Mouse (Mus musculus) neural tube, embryonic 14.5 days (tissue): Measurements from ENCODE around the gene Spint2. TPM values are rescaled to one million over a fixed set of nuclear protein-coding genes. Genes with fewer than 3 reads are reported as not detected.

Experiments
- ATAC-seq: fragments of 200-750 bp; cut with Nextera tagmentation; 2 replicates; pipeline ENCODE4 v1.8.0; 2017; ENCODE audit warnings: low read depth, mild to moderate bottlenecking, moderate TSS enrichment, moderate library complexity
- H3K27ac ChIP-seq: fragments of 300-500 bp; sonication (generic); 2 replicates; pipeline ENCODE4 v1.5.1; 2014; ENCODE audit warnings: low read depth, mild to moderate bottlenecking, control low read depth, low read length, moderate library complexity, mixed read lengths
- H3K27me3 ChIP-seq: fragments of 300-500 bp; sonication (generic); 2 replicates; pipeline ENCODE4 v1.6.1; 2014; ENCODE audit warnings: low read length; ENCODE audit not compliant: control insufficient read depth, insufficient read depth
- H3K36me3 ChIP-seq: fragments of 300-500 bp; sonication (generic); 2 replicates; pipeline ENCODE4 v1.6.1; 2014; ENCODE audit warnings: low read length, mixed read lengths; ENCODE audit not compliant: control insufficient read depth, insufficient read depth
- H3K4me1 ChIP-seq: fragments of 300-500 bp; sonication (generic); 2 replicates; pipeline ENCODE4 v1.6.1; 2014; ENCODE audit warnings: low read length; ENCODE audit not compliant: control insufficient read depth, insufficient read depth
- H3K4me2 ChIP-seq: fragments of 300-500 bp; sonication (generic); 2 replicates; pipeline ENCODE4 v1.6.1; 2014; ENCODE audit warnings: mild to moderate bottlenecking, low read depth, low read length, control low read depth
- H3K4me3 ChIP-seq: fragments of 300-500 bp; sonication (generic); 2 replicates; pipeline ENCODE4 v1.5.1; 2014; ENCODE audit warnings: low read depth, low read length, control low read depth, mixed read lengths
- H3K9ac ChIP-seq: fragments of 300-500 bp; sonication (generic); replicated peaks from 2 replicates; pipeline ENCODE4 v1.6.1; 2014; ENCODE audit warnings: low read depth, mild to moderate bottlenecking, control low read depth, low read length, mixed read lengths
- H3K9me3 ChIP-seq: fragments of 300-500 bp; sonication (generic); 2 replicates; pipeline ENCODE4 v1.6.1; 2016; ENCODE audit warnings: low read length; ENCODE audit not compliant: control insufficient read depth
- WGBS: fragments of 180-500 bp; shearing (Covaris S2); extraction: QIAGEN DNeasy Blood & Tissue Kit; methylation state at CpG from one replicate; pipeline ENCODE4 v1.1.7; 2014; 5-methylcytosine and 5-hydroxymethylcytosine counted together
- polyA plus RNA-seq: library from polyadenylated mRNA; unstranded; fragments of >200 nt; fragmentation: Nextera tagmentation; extraction: Ambion mirVana; gene quantifications from 2 replicates; pipeline ENCODE4 v1.2.1, GENCODE M21; 2014

Gene Spint2
- polyA plus RNA-seq, 1 experiment from 2014 or later = 62.4 TPM

DNA sequence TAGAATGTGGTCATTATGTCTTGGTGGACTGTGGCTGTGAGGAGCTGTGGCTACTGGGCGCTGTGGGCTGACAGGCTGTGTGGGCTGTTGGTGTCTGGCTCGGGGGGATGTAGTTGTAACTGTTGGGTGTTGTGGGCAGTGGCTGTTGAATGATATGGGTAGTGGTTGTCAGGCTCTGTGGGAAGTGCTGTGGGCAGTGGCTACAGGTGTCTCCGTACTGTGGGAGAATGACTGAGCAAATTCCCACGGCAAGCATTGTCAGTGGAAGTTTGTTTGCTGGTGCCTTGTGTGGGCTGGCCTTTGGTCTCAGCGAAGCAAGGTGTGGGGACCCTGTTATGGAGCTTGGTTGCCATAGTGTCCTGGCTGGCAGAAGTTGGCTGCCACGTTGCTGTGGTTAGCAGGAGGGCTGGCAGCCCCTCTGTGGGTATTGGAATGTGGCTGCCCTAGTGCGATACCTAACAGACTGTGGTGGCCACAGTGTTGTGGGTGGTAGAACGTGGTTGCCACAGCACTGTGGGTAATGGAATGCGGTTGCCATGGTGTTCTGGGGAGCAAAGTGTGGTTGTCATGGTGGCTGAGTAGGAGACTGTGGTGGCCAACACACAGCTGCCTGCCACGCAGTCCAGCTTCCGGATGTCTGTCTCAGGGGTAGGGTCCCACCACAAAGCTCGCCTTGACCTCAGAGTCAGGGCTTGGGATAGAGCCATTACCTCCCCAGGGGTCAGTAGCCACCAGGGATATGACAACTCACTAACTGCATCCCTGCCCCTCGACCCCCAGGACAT, 33.3 kb upstream of the Spint2 start:
- Histone ChIP-seq H3K27ac (peak overlapping the region; percentile 89), H3K4me1 (peaks cover 80% of the 10 kb centered on the region), H3K27me3 (no peaks in the 10 kb centered on the region), H3K9me3 (no peaks in the 10 kb centered on the region), H3K36me3 (peaks cover 38% of the 10 kb centered on the region; the same call in 1 of the 2 replicates), H3K4me3 (no peak overlapping the region; the same call in 1 of the 2 replicates), H3K9ac (no peak overlapping the region), H3K4me2 (peak overlapping the region; percentile 23; the same call in 1 of the 2 replicates)
- ATAC-seq = peak; percentile 13; the same call in 1 of the 2 replicates
- 39% methylated on average over 13 of the region's 13 CpGs for WGBS

DNA sequence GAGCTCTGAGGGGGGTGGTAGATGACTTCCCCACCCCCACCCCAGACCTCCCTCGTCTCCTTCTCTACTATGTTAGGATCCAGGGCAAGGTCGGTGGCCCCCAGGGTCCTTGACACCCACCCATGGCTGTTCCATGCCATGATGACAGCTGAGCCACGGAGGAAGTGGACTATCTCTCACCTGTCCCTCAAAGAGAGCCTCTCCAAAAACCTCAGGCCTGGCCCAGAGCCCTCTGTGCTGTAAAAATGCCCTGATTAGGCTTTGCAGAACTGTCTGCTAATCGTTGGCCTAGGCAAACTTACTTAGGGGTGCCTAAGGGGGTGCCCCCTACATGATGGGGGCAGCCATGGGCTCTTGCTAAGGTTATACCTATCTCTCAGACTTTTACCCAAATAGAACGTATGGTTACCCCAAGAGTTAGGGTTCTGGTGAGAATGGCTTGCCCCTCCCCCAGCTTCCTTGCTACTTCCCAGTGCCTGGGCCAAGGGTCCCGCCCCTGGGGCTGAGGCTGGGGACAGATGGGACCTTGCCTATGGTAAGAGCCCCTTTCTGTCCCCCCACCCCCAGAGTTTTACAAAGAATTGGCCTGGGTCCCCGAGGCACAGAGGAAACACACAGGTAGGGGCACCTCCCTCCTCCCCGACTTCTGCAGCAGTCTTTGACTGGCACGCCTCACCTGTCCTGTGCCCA, 32.0 kb upstream of the Spint2 start:
- Histone ChIP-seq H3K27ac (0 out of 2 replicates have a peak overlapping the region, but pooled peaks have one; percentile 35), H3K9me3 (no peaks in the 10 kb centered on the region), H3K4me2 (peak overlapping the region; percentile 23; the same call in 1 of the 2 replicates), H3K27me3 (no peaks in the 10 kb centered on the region), H3K9ac (no peak overlapping the region), H3K4me3 (no peak overlapping the region), H3K4me1 (peaks cover 73% of the 10 kb centered on the region), H3K36me3 (peaks cover 38% of the 10 kb centered on the region; the same call in 1 of the 2 replicates)
- WGBS = 46% methylated on average over 9 of the region's 9 CpGs
- no peak for ATAC-seq

GRCm38 (mm10) chr7:29313051-29313450, 31.3 kb upstream of the Spint2 start:
- Histone ChIP-seq H3K36me3 (peaks cover 38% of the 10 kb centered on the region; the same call in 1 of the 2 replicates), H3K4me3 (no peak overlapping the region; the same call in 1 of the 2 replicates), H3K27me3 (no peaks in the 10 kb centered on the region), H3K4me1 (peaks cover 67% of the 10 kb centered on the region), H3K9ac (peak overlapping the region; percentile 41; the same call in 1 of the 2 replicates), H3K4me2 (peak overlapping the region; percentile 20; the same call in 1 of the 2 replicates), H3K27ac (peak overlapping the region; percentile 55), H3K9me3 (no peaks in the 10 kb centered on the region)
- WGBS = 14% methylated on average over 9 of the region's 9 CpGs
- no peak for ATAC-seq

GRCm38 (mm10) chr7:29309749-29310148, 28.0 kb upstream of the Spint2 start:
- H3K4me3 ChIP-seq = peak overlapping the region; percentile 63
- 6% methylated on average over 5 of the region's 5 CpGs for WGBS
- peaks cover 23% of the 10 kb centered on the region; the same call in 1 of the 2 replicates for H3K36me3 ChIP-seq
- no peak for ATAC-seq
- peaks cover 60% of the 10 kb centered on the region for H3K4me1 ChIP-seq
- H3K9ac ChIP-seq = peak overlapping the region; percentile 77
- peak overlapping the region; percentile 16; the same call in 1 of the 2 replicates for H3K27ac ChIP-seq
- H3K4me2 ChIP-seq = peak overlapping the region; percentile 95
- no peaks in the 10 kb centered on the region for H3K9me3 ChIP-seq
- H3K27me3 ChIP-seq = no peaks in the 10 kb centered on the region

DNA sequence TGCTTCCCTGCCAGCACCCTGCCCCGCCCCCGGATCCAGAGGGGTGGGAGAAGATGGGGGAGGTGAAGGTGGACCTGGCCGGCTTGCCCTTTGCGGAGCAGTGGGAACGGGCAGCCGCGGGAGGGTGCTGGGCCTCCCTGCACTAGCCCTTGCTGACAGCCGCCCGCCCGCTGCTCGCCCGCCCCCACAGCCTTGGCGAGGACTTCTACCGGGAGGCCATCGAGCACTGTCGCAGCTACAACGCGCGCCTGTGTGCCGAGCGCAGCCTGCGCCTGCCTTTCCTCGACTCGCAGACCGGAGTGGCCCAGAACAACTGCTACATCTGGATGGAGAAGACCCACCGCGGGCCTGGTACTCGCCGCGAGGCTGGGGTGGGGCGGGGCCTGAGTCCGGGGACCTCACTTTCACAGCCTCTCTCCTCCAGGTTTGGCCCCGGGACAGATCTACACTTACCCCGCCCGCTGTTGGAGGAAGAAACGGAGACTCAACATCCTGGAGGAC, 27.6 kb upstream of the Spint2 start:
- Histone ChIP-seq H3K27me3 (no peaks in the 10 kb centered on the region), H3K4me1 (peaks cover 56% of the 10 kb centered on the region), H3K9me3 (no peaks in the 10 kb centered on the region), H3K27ac (peak overlapping the region; percentile 16), H3K9ac (peak overlapping the region; percentile 77), H3K4me3 (peak overlapping the region; percentile 63), H3K36me3 (peaks cover 19% of the 10 kb centered on the region; the same call in 1 of the 2 replicates), H3K4me2 (peak overlapping the region; percentile 95)
- no peak for ATAC-seq
- WGBS = under 1% methylated on average over 36 of the region's 36 CpGs

GRCm38 (mm10) chr7:29307350-29308104, 25.8 kb upstream of the Spint2 start:
- WGBS = under 1% methylated on average over 36 of the region's 42 CpGs
- Histone ChIP-seq H3K9ac (peak overlapping the region; percentile 77), H3K9me3 (no peaks in the 10 kb centered on the region), H3K4me3 (peak overlapping the region; percentile 63), H3K36me3 (peaks cover 6% of the 10 kb centered on the region; the same call in 1 of the 2 replicates), H3K27me3 (no peaks in the 10 kb centered on the region), H3K4me1 (peaks cover 39% of the 10 kb centered on the region), H3K4me2 (peak overlapping the region; percentile 95), H3K27ac (peak overlapping the region; percentile 65)
- ATAC-seq = peak; percentile 62

DNA sequence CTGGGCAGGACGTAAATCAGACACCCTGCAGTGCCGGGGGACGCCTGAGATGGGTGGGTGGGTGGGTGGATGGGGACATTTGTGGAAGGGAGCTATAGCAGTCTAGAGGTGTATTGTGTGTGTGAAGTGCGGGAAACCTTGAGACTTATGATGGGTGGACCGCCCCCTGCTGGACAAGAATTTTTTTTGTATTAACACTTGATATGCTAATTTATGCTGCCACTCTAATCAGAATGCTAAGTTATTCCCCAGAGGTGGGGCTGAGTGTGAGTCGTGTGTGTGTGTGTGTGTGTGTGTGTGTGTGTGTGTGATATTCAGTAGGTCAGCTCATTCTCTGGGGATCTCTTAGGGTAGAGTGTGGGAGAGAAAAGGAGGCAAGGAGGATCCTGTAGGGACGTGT, 24.9 kb upstream of the Spint2 start:
- Histone ChIP-seq H3K4me2 (peak overlapping the region; percentile 95), H3K36me3 (peaks cover 6% of the 10 kb centered on the region; the same call in 1 of the 2 replicates), H3K4me1 (peaks cover 36% of the 10 kb centered on the region), H3K27ac (no peak overlapping the region), H3K9ac (0 out of 2 replicates have a peak overlapping the region, but pooled peaks have one; percentile 5), H3K27me3 (no peaks in the 10 kb centered on the region), H3K9me3 (no peaks in the 10 kb centered on the region), H3K4me3 (peak overlapping the region; percentile 72)
- no peak for ATAC-seq
- WGBS = 15% methylated on average over 7 of the region's 7 CpGs

DNA sequence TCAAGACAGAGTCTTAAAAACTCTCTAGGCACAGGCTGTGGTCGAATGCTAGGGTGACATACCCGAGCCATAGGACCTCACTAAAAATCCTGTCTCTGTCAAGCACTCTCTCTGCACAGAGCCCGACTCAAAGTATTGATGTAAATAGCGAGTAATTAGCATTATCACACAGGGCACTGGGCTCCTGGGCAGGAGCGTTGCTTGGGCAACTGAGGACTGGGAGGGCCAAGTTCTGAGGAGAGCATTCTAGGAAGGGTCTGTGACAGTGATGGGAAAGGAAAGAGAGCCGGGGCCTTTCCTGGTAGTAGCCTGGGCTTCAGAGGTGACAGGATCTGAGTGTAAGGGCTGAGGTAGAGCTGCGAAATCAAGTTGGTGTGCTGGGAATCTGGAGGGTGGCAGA, 24.4 kb upstream of the Spint2 start:
- H3K4me3 ChIP-seq = peak overlapping the region; percentile 72
- peak overlapping the region; percentile 5; the same call in 1 of the 2 replicates for H3K9ac ChIP-seq
- H3K4me2 ChIP-seq = peak overlapping the region; percentile 95
- 22% methylated on average over 7 of the region's 7 CpGs for WGBS
- no peaks in the 10 kb centered on the region for H3K9me3 ChIP-seq
- H3K27ac ChIP-seq = peak overlapping the region; percentile 22; the same call in 1 of the 2 replicates
- H3K27me3 ChIP-seq = no peaks in the 10 kb centered on the region
- H3K4me1 ChIP-seq = peaks cover 36% of the 10 kb centered on the region
- no peak for ATAC-seq
- peaks cover 3% of the 10 kb centered on the region; the same call in 1 of the 2 replicates for H3K36me3 ChIP-seq
